27 mouse cellular contexts compared by ENCODE assay signal in the genomic region with DNA sequence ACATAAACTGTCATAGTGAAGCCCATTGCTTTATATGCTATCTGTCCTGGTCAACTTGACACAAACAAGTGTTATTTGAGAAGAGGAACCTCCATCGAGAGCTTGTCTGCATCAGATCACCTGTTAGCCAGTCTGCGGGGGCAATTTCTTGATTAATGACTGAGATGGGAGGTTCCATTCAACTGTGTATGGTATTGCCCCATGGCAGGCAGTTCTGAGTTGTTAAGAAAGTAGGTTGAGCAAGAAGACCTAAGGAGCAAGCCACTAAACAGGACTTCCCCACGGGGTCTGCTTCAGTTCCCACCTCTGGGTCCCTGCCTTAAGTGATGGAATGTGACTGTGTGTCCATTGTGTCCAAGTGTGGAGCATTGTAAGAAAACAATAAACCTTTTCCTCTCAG. TPM values are rescaled to one million over a fixed set of nuclear protein-coding genes. Genes with fewer than 3 reads are reported as not detected.
DNase-seq lines count a peak whose midpoint lies in the region; ATAC-seq and TF ChIP-seq lines count a peak whose summit lies in the region.
"Had no signal": no experiment of that assay in that cellular context is flagged by ENCODE, and none has a peak within 500 bp of the region (broad histone marks: within the 10 kb centered on the region; RNA-seq: fewer than 3 reads in every experiment).

No protein-coding gene starts in this region.

- peak overlapping the region; percentile 95; the same call in 1 of the 2 replicates for H3K27ac ChIP-seq in liver, embryonic 12.5 days
- H3K27ac ChIP-seq in liver, postnatal 0 days (ENCODE audit: low read depth) = no peak overlapping the region
- H3K27ac ChIP-seq in midbrain, embryonic 11.5 days (ENCODE audit: low read depth, low read length) = no peak overlapping the region
- no peak overlapping the region for H3K27ac ChIP-seq in midbrain, embryonic 13.5 days
- H3K27ac ChIP-seq: embryonic facial prominence, embryonic 13.5 days; embryonic facial prominence, embryonic 15.5 days; forebrain, embryonic 10.5 days; forebrain, embryonic 12.5 days had no signal

- H3K4me2 ChIP-seq in liver, embryonic 12.5 days = no peak overlapping the region
- H3K4me2 ChIP-seq in liver, postnatal 0 days (ENCODE audit: low read depth, low read length) = no peak overlapping the region
- H3K4me2 ChIP-seq in midbrain, embryonic 11.5 days = no peak overlapping the region
- H3K4me2 ChIP-seq in midbrain, embryonic 13.5 days (replicated peaks) = no peak overlapping the region
- H3K4me2 ChIP-seq: forebrain, embryonic 12.5 days had no signal

- no peak overlapping the region; the same call in 1 of the 2 replicates for H3K9ac ChIP-seq in liver, embryonic 12.5 days
- H3K9ac ChIP-seq in liver, postnatal 0 days (replicated peaks) = no peak overlapping the region
- no peak overlapping the region for H3K9ac ChIP-seq in midbrain, embryonic 11.5 days (ENCODE audit: low read length)
- H3K9ac ChIP-seq in midbrain, embryonic 13.5 days (replicated peaks) = no peak overlapping the region
- H3K9ac ChIP-seq: embryonic facial prominence, embryonic 13.5 days; embryonic facial prominence, embryonic 15.5 days; forebrain, embryonic 12.5 days had no signal

- WGBS in liver, embryonic 12.5 days (ENCODE audit: insufficient replicate concordance) = 70% methylated on average over 3 of the region's 3 CpGs
- WGBS in liver, postnatal 0 days (ENCODE audit: insufficient replicate concordance) = 61% methylated on average over 3 of the region's 3 CpGs
- 90% methylated on average over 3 of the region's 3 CpGs for WGBS in midbrain, embryonic 11.5 days
- WGBS in midbrain, embryonic 13.5 days = 89% methylated on average over 3 of the region's 3 CpGs

- no peaks in the 10 kb centered on the region for H3K9me3 ChIP-seq in liver, embryonic 12.5 days (replicated peaks)
- peaks cover 4% of the 10 kb centered on the region; the same call in 1 of the 2 replicates for H3K9me3 ChIP-seq in liver, postnatal 0 days (ENCODE audit: low read length)
- H3K9me3 ChIP-seq in midbrain, embryonic 11.5 days (ENCODE audit: control insufficient read depth, low read length) = no peaks in the 10 kb centered on the region
- H3K9me3 ChIP-seq in midbrain, embryonic 13.5 days = no peaks in the 10 kb centered on the region
- H3K9me3 ChIP-seq: embryonic facial prominence, embryonic 13.5 days; embryonic facial prominence, embryonic 15.5 days; forebrain, embryonic 12.5 days had no signal

- H3K4me1 ChIP-seq in liver, embryonic 12.5 days = peaks cover 43% of the 10 kb centered on the region
- H3K4me1 ChIP-seq in liver, postnatal 0 days (ENCODE audit: insufficient read depth) = peaks cover 20% of the 10 kb centered on the region
- peaks cover 5% of the 10 kb centered on the region; the same call in 1 of the 2 replicates for H3K4me1 ChIP-seq in midbrain, embryonic 11.5 days (ENCODE audit: control insufficient read depth, insufficient read depth, low read length)
- peaks cover 10% of the 10 kb centered on the region for H3K4me1 ChIP-seq in midbrain, embryonic 13.5 days (replicated peaks)

- TF ChIP-seq EP300 in liver, postnatal 0 days (IDR thresholded peaks at IDR 0.05; ENCODE audit: low read depth) = no peak

- intact Hi-C loops in left cerebral cortex, postnatal 36 days (cut with DNase I) = no loop called here

- no peak overlapping the region for H3K4me3 ChIP-seq in liver, embryonic 12.5 days
- no peak overlapping the region for H3K4me3 ChIP-seq in liver, postnatal 0 days (ENCODE audit: low read depth, low read length)
- no peak overlapping the region for H3K4me3 ChIP-seq in midbrain, embryonic 11.5 days (ENCODE audit: low read depth, low read length)
- H3K4me3 ChIP-seq in midbrain, embryonic 13.5 days (replicated peaks) = no peak overlapping the region
- H3K4me3 ChIP-seq: forebrain, embryonic 12.5 days had no signal

- TF ChIP-seq CTCF in liver, postnatal 0 days (IDR thresholded peaks at IDR 0.05; ENCODE audit: low read depth) = no peak

- no peak for ATAC-seq in liver, embryonic 12.5 days
- no peak for ATAC-seq in liver, postnatal 0 days
- ATAC-seq in midbrain, embryonic 11.5 days (ENCODE audit: low FRiP score) = no peak
- no peak for ATAC-seq in midbrain, embryonic 13.5 days
- peak; percentile 63 for ATAC-seq in granulocyte monocyte progenitor cell, adult 5-6 weeks (replicated peaks; ENCODE audit: poor library complexity, severe bottlenecking)
- ATAC-seq: forebrain, embryonic 14.5 days; forebrain, embryonic 16.5 days had no signal

- H3K36me3 ChIP-seq in liver, embryonic 12.5 days = peaks cover 8% of the 10 kb centered on the region
- H3K36me3 ChIP-seq in liver, postnatal 0 days (replicated peaks; ENCODE audit: insufficient read depth, low read length) = no peaks in the 10 kb centered on the region
- H3K36me3 ChIP-seq in midbrain, embryonic 11.5 days (ENCODE audit: control insufficient read depth, insufficient read depth, low read length) = no peaks in the 10 kb centered on the region
- no peaks in the 10 kb centered on the region for H3K36me3 ChIP-seq in midbrain, embryonic 13.5 days
- H3K36me3 ChIP-seq: embryonic facial prominence, embryonic 13.5 days; embryonic facial prominence, embryonic 15.5 days; forebrain, embryonic 10.5 days; forebrain, embryonic 12.5 days had no signal

- DNase-seq in liver, postnatal 0 days = no peak
- peak; percentile 77 for DNase-seq in midbrain, embryonic 11.5 days (ENCODE audit: low spot score, missing footprints)
- no peak for DNase-seq in gastrocnemius, postnatal 4 days (ENCODE audit: low spot score in 2 of 2)
- no peak for DNase-seq in left cerebral cortex, postnatal 36 days (ENCODE audit: low spot score in 2 of 2)
- DNase-seq: adrenal gland, adult 8-10 months; adrenal gland, postnatal 14 days; adrenal gland, postnatal 36 days; cerebellum, adult 2 months; cerebellum, adult 9-10 months; cerebellum, postnatal 10 days; cerebellum, postnatal 36 days; embryo, embryonic 11 days had no signal

- H3K27me3 ChIP-seq in liver, embryonic 12.5 days (replicated peaks) = no peaks in the 10 kb centered on the region
- no peaks in the 10 kb centered on the region for H3K27me3 ChIP-seq in liver, postnatal 0 days (ENCODE audit: insufficient read depth, low read length)
- no peaks in the 10 kb centered on the region for H3K27me3 ChIP-seq in midbrain, embryonic 11.5 days (ENCODE audit: control insufficient read depth, insufficient read depth, low read length)
- H3K27me3 ChIP-seq in midbrain, embryonic 13.5 days = peaks cover 23% of the 10 kb centered on the region
- H3K27me3 ChIP-seq: embryonic facial prominence, embryonic 13.5 days; embryonic facial prominence, embryonic 15.5 days had no signal

RNA-seq across cellular contexts. Expression of gene Fam234b, which starts 28.5 kb away (rescaled TPM):
- 36.3 and 37.5 TPM in 2 replicates for polyA plus RNA-seq in liver, embryonic 12.5 days (2016; fragmentation: Nextera tagmentation; extraction: Ambion mirVana)
- 15.4 and 17.1 TPM in 2 replicates for polyA plus RNA-seq in liver, postnatal 0 days (2015; fragmentation: Nextera tagmentation; extraction: Ambion mirVana)
- 29.3 and 33.0 TPM in 2 replicates for polyA plus RNA-seq in midbrain, embryonic 11.5 days (2014; fragmentation: Nextera tagmentation; extraction: Ambion mirVana)
- polyA plus RNA-seq in midbrain, embryonic 13.5 days (2015; fragmentation: Nextera tagmentation; extraction: Ambion mirVana) = 67.0 and 74.1 TPM in 2 replicates
- 1.7 and 4.4 TPM in 2 replicates for total RNA-seq in granulocyte monocyte progenitor cell, adult 5-6 weeks (2014; fragmentation: Nextera tagmentation)
- total RNA-seq in granulocyte monocyte progenitor cell, adult 5-6 weeks (2017) = 2.3 and 2.5 TPM in 2 replicates
- 1 to 10 TPM; 6.0 to 6.5 TPM for total RNA-seq in gastrocnemius, postnatal 4 days (2021)
- total RNA-seq in left cerebral cortex, postnatal 36 days (2021) = 100 to 1,000 TPM; 159 to 171 TPM

RNA-seq across cellular contexts. Expression of gene Hebp1, which starts 28.6 kb away (rescaled TPM):
- polyA plus RNA-seq in liver, embryonic 12.5 days (2016; fragmentation: Nextera tagmentation; extraction: Ambion mirVana) = 116 and 120 TPM in 2 replicates
- polyA plus RNA-seq in liver, postnatal 0 days (2015; fragmentation: Nextera tagmentation; extraction: Ambion mirVana) = 94.2 and 108 TPM in 2 replicates
- polyA plus RNA-seq in midbrain, embryonic 11.5 days (2014; fragmentation: Nextera tagmentation; extraction: Ambion mirVana) = 1.8 and 2.9 TPM in 2 replicates
- 2.7 and 3.4 TPM in 2 replicates for polyA plus RNA-seq in midbrain, embryonic 13.5 days (2015; fragmentation: Nextera tagmentation; extraction: Ambion mirVana)
- total RNA-seq in granulocyte monocyte progenitor cell, adult 5-6 weeks (2014; fragmentation: Nextera tagmentation) = 3.1 and 10.8 TPM in 2 replicates
- 6.7 and 29.6 TPM in 2 replicates for total RNA-seq in granulocyte monocyte progenitor cell, adult 5-6 weeks (2017)
- total RNA-seq in gastrocnemius, postnatal 4 days (2021) = 10 to 100 TPM; 20.7 to 30.2 TPM
- 10 to 100 TPM; 42.9 to 55.6 TPM for total RNA-seq in left cerebral cortex, postnatal 36 days (2021)

RNA-seq across cellular contexts. Expression of gene Gprc5d, which starts 51.2 kb away (rescaled TPM):
- 0.10 TPM in 1 of 2 replicates, not detected in the other for polyA plus RNA-seq in liver, embryonic 12.5 days (2016; fragmentation: Nextera tagmentation; extraction: Ambion mirVana)
- polyA plus RNA-seq in liver, postnatal 0 days (2015; fragmentation: Nextera tagmentation; extraction: Ambion mirVana) = 0.11 and 0.13 TPM in 2 replicates
- polyA plus RNA-seq in midbrain, embryonic 11.5 days (2014; fragmentation: Nextera tagmentation; extraction: Ambion mirVana) = not detected in 2 replicates
- polyA plus RNA-seq in midbrain, embryonic 13.5 days (2015; fragmentation: Nextera tagmentation; extraction: Ambion mirVana) = 0.12 TPM in 1 of 2 replicates, not detected in the other
- not detected in 2 replicates for total RNA-seq in granulocyte monocyte progenitor cell, adult 5-6 weeks (2014; fragmentation: Nextera tagmentation)
- total RNA-seq in granulocyte monocyte progenitor cell, adult 5-6 weeks (2017) = not detected in 2 replicates
- total RNA-seq in gastrocnemius, postnatal 4 days (2021) = not detected
- total RNA-seq in left cerebral cortex, postnatal 36 days (2021) = not detected
- total RNA-seq: adrenal gland, adult 18-20 months; adrenal gland, adult 8-10 months; adrenal gland, postnatal 14 days; adrenal gland, postnatal 36 days; common myeloid progenitor, adult 5-6 weeks; ES-E14; MEL had no signal
- polyA plus RNA-seq: C2C12; embryonic facial prominence, embryonic 11.5 days; embryonic facial prominence, embryonic 13.5 days; forebrain, embryonic 10.5 days; forebrain, embryonic 12.5 days; forebrain, embryonic 14.5 days; forebrain, embryonic 16.5 days had no signal

Comparison
In these comparisons a context has a peak if more than half of its experiments do, and no peak if none do; other contexts are left out.
1. RNA of gene Hebp1, which starts 28.6 kb away (polyA plus RNA-seq): 116 to 120 TPM in liver, embryonic 12.5 days and 94.2 to 108 TPM in liver, postnatal 0 days; 2.7 to 3.4 TPM in midbrain, embryonic 13.5 days and 1.8 to 2.9 TPM in midbrain, embryonic 11.5 days; every median in the first group is over 10 times any median in the second.